Mouse (Mus musculus) heart, adult 2 months (tissue): Measurements from ENCODE around the gene Nxpe4.

ENCODE experiments used
- CTCF ChIP-seq: fragments of 200-600 bp; IDR thresholded peaks from 2 replicates; pipeline ENCODE4 v1.8.1; 2022; ENCODE audit warnings: antibody characterized with exemption, mild to moderate bottlenecking, moderate library complexity
- EP300 ChIP-seq: fragments of 200-500 bp; IDR thresholded peaks from 2 replicates; pipeline ENCODE4 v1.6.1; 2011; ENCODE audit warnings: low read depth, low read length, control low read depth; ENCODE audit not compliant: insufficient read depth
- POLR2A ChIP-seq: fragments of 200-500 bp; IDR thresholded peaks from 2 replicates; pipeline ENCODE4 v1.6.1; 2011; ENCODE audit warnings: mild to moderate bottlenecking, low read depth, low read length, control low read depth; ENCODE audit not compliant: insufficient read depth

DNA sequence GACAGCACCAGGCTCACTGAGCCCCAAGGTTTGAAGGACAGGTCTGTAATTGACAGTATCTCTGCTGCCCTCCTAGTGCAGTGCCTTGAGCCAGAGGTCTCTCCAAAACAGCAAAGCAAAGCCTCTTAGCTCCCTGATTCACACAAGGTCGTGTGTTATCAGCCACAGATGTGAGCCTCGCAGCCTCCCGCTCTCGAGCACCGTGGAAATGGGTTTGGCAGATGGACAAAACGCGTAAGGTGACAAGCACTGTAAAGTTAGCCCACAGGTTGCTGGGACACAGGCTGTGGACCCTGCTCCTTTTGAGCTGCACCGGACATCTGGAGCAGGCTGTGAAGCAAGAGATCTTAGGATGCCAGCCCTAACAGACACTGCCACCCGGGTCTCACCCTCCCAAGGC, 95.2 kb downstream of the Nxpe4 start:
- TF ChIP-seq POLR2A, result no peak
- no peak for TF ChIP-seq EP300
- TF ChIP-seq CTCF, result no peak
